Mouse (Mus musculus) liver, embryonic 13.5 days (tissue): ENCODE measurements around the gene Ormdl2. TPM values are rescaled to one million over a fixed set of nuclear protein-coding genes. Genes with fewer than 3 reads are reported as not detected.

Experiments
- ATAC-seq: fragments of 200-750 bp; cut with Nextera tagmentation; 2 replicates; pipeline ENCODE4 v1.8.0; 2017; ENCODE audit warnings: low read depth, mild to moderate bottlenecking, moderate number of reproducible peaks, moderate library complexity
- DNase-seq: peaks from one replicate; pipeline ENCODE4 v3.0.0; 2022
- H3K27ac ChIP-seq: fragments of 300-500 bp; sonication (generic); 2 replicates; pipeline ENCODE4 v1.5.1; 2015; ENCODE audit warnings: moderate library complexity, mild to moderate bottlenecking, inconsistent platforms
- H3K27me3 ChIP-seq: fragments of 300-500 bp; sonication (generic); 2 replicates; pipeline ENCODE4 v1.6.1; 2015; ENCODE audit warnings: mild to moderate bottlenecking, inconsistent platforms
- H3K36me3 ChIP-seq: fragments of 300-500 bp; sonication (generic); 2 replicates; pipeline ENCODE4 v1.6.1; 2015; ENCODE audit warnings: mild to moderate bottlenecking, inconsistent platforms
- H3K4me1 ChIP-seq: fragments of 300-500 bp; sonication (generic); replicated peaks from 2 replicates; pipeline ENCODE4 v1.6.1; 2015; ENCODE audit warnings: inconsistent platforms
- H3K4me2 ChIP-seq: fragments of 300-500 bp; sonication (generic); 2 replicates; pipeline ENCODE4 v1.6.1; 2015; ENCODE audit warnings: inconsistent platforms, mild to moderate bottlenecking, moderate library complexity
- H3K4me3 ChIP-seq: fragments of 300-500 bp; sonication (generic); replicated peaks from 2 replicates; pipeline ENCODE4 v1.5.1; 2015; ENCODE audit warnings: mild to moderate bottlenecking, inconsistent platforms
- H3K9ac ChIP-seq: fragments of 300-500 bp; sonication (generic); 2 replicates; pipeline ENCODE4 v1.6.1; 2015; ENCODE audit warnings: mild to moderate bottlenecking, inconsistent platforms
- H3K9me3 ChIP-seq: fragments of 300-500 bp; sonication (generic); replicated peaks from 2 replicates; pipeline ENCODE4 v1.6.1; 2016; ENCODE audit warnings: inconsistent platforms
- WGBS: fragments of 180-500 bp; shearing (Covaris S2); methylation state at CpG from one replicate; pipeline ENCODE4 v1.1.7; 2015; ENCODE audit not compliant: insufficient replicate concordance; 5-methylcytosine and 5-hydroxymethylcytosine counted together
- polyA plus RNA-seq: library from polyadenylated mRNA; unstranded; fragments of >200 nt; fragmentation: Nextera tagmentation; extraction: Ambion mirVana; gene quantifications from 2 replicates; pipeline ENCODE4 v1.2.1, GENCODE M21; 2015

The Ormdl2 gene
- polyA plus RNA-seq, 1 experiment from 2014 or later: 91.0 TPM

DNA sequence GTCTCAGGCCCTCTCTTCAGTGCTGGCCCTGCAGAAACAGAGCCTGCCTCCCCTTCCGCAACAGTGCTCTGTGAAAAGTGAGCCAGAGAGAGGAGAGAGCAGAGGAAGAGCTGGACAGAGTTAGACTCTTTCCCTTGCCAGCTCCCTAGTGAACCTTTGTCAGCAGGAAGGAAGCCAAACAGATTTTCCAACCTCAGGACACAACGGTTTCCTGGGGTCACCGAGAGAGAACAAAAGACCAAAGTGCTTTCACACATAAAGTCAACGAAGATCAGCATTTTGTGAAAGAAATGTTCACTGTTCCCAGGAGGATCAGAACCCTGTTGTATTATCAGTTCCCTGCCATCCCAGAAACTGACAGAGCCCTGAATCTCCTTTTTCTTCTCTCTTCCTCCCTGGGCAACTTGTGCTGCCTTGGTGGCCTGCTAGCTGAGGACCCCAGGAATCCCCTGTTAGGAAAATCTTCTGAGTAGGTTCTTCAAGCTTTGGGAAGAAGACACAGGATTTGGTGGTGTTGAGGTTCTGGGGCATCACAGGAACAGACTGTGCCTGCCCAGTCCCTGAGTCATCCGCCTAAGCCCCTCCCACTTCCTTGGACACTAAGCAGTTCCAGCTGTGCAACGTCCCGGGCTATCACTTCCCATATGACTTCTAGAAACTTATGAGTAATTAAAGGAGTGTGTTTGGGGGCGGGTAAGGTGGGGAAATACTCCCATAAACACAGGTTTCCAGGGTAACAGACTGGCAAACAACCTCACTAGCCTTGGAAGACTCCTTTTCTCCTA is 42.2 kb downstream of the Ormdl2 start:
- 21% methylated on average over 8 of the region's 8 CpGs for WGBS
- Histone ChIP-seq H3K36me3 (no peaks in the 10 kb centered on the region), H3K27ac (peak overlapping the region; percentile 64), H3K4me1 (peaks cover 9% of the 10 kb centered on the region), H3K9ac (no peak overlapping the region), H3K4me3 (no peak overlapping the region), H3K9me3 (peaks cover 10% of the 10 kb centered on the region; the same call in 1 of the 2 replicates), H3K27me3 (no peaks in the 10 kb centered on the region), H3K4me2 (no peak overlapping the region; the same call in 1 of the 2 replicates)
- DNase-seq: no peak
- peak; percentile 60 for ATAC-seq

DNA sequence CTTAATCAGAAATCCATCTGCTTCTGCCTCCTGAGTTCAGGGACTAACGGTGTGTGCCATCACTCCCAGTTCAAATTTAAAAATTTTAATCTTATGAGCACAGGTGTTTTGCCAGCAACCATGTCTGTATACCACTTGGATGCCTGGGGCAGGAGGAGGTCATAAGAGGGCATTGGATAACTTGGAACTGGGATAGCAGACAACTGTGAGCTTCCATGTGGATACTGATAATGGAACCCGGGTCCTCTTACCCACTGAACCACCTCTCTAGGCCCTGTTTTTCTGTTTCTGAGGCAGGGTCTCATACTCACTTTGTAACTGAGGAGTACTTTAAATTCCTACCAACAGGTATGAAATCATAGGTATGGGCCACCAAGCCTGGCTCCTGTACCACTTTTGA is 43.0 kb downstream of the Ormdl2 start:
- WGBS: 71% methylated on average over 2 of the region's 2 CpGs
- Histone ChIP-seq H3K4me2 (no peak overlapping the region), H3K36me3 (no peaks in the 10 kb centered on the region), H3K4me1 (peaks cover 12% of the 10 kb centered on the region), H3K27me3 (no peaks in the 10 kb centered on the region), H3K27ac (peak overlapping the region; percentile 64; the same call in 1 of the 2 replicates), H3K4me3 (no peak overlapping the region), H3K9me3 (0 out of 2 replicates have a peak, but pooled peaks cover 4% of the 10 kb centered on the region), H3K9ac (no peak overlapping the region)
- no peak for DNase-seq
- ATAC-seq: no peak

DNA sequence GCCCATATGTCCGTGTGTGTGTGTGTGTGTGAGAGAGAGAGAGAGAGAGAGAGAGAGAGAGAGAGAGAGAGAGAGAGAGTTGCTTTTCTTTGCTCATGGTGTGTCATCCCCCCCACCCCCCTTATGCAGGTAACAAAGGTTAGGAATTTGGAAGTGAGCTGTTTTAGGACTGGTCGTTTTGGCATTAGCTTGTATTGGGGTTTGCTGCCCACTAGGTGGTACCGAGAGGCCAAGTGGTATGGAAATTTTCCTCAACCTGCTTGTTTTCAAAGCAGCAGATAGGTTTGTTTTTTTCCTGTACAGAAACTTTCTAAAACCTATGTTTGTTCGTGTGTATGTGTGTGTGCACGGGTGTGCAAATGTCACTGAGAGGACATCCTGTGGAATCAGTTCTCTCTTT is 47.8 kb downstream of the Ormdl2 start:
- no peak overlapping the region for H3K27ac ChIP-seq
- no peak overlapping the region for H3K9ac ChIP-seq
- ATAC-seq (no peak), DNase-seq (no peak)
- H3K4me1 ChIP-seq: peaks cover 7% of the 10 kb centered on the region
- 22% methylated on average over 5 of the region's 5 CpGs for WGBS
- no peak overlapping the region for H3K4me2 ChIP-seq
- H3K36me3 ChIP-seq: no peaks in the 10 kb centered on the region
- no peaks in the 10 kb centered on the region for H3K27me3 ChIP-seq
- H3K4me3 ChIP-seq: no peak overlapping the region
- H3K9me3 ChIP-seq: no peaks in the 10 kb centered on the region

DNA sequence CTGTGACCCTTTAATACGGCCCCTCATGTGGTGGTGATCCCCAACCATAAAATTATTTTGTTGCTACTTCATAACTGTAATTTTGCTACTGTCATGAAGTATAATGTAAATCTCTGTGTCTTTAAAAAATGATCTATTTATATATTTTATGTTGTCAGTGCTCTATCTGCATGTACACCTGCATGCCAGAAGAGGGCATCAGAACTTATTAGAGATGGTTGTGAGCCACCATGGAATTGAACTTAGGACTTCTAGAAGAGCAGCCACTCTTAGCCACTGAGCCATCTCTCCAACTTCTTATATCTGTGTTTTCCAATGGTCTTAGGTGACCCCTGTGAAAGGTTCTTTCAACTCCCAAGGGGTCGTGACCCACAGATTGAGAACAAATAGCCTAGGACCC is 48.5 kb downstream of the Ormdl2 start:
- ATAC-seq: no peak
- no peak for DNase-seq
- H3K4me2 ChIP-seq: no peak overlapping the region
- H3K27ac ChIP-seq: no peak overlapping the region
- H3K27me3 ChIP-seq: no peaks in the 10 kb centered on the region
- H3K4me1 ChIP-seq: peaks cover 7% of the 10 kb centered on the region
- no peaks in the 10 kb centered on the region for H3K9me3 ChIP-seq
- 45% methylated on average over 2 of the region's 2 CpGs for WGBS
- no peak overlapping the region for H3K4me3 ChIP-seq
- no peaks in the 10 kb centered on the region for H3K36me3 ChIP-seq
- H3K9ac ChIP-seq: no peak overlapping the region

Other genes starting within 250 kb of the Ormdl2 start
- gene Erbb3, start 232.0 kb downstream of the Ormdl2 start, polyA plus RNA-seq: 1.2 and 1.9 TPM in 2 replicates
- 486 and 551 TPM in 2 replicates for gene Rps26, start 194.9 kb downstream of the Ormdl2 start, polyA plus RNA-seq
- gene Ikzf4, start 175.7 kb downstream of the Ormdl2 start, polyA plus RNA-seq: 0.12 and 0.21 TPM in 2 replicates
- 10.7 and 13.9 TPM in 2 replicates for gene Suox, start 147.6 kb downstream of the Ormdl2 start, polyA plus RNA-seq
- gene Rab5b, start 125.4 kb downstream of the Ormdl2 start, polyA plus RNA-seq: 24.5 and 31.4 TPM in 2 replicates
- gene Pmel, start 117.5 kb downstream of the Ormdl2 start, polyA plus RNA-seq: 0.30 and 0.52 TPM in 2 replicates
- 61.1 and 71.9 TPM in 2 replicates for gene Cdk2, start 116.6 kb downstream of the Ormdl2 start, polyA plus RNA-seq
- gene Dgka, start 76.8 kb downstream of the Ormdl2 start, polyA plus RNA-seq: 1.8 and 2.6 TPM in 2 replicates
- 20.4 and 20.8 TPM in 2 replicates for gene Pym1, start 73.8 kb downstream of the Ormdl2 start, polyA plus RNA-seq
- gene Mmp19, start 30.7 kb downstream of the Ormdl2 start, polyA plus RNA-seq: 6.9 and 8.3 TPM in 2 replicates
- gene Dnajc14, start 17.6 kb downstream of the Ormdl2 start, polyA plus RNA-seq: 20.4 and 23.6 TPM in 2 replicates
- gene Tmem198b, start 17.3 kb downstream of the Ormdl2 start, polyA plus RNA-seq: 2.4 and 3.2 TPM in 2 replicates
- gene Sarnp, start 4.3 kb downstream of the Ormdl2 start, polyA plus RNA-seq: 147 and 176 TPM in 2 replicates
- 0.43 and 0.66 TPM in 2 replicates for gene Gdf11, start 70.1 kb upstream of the Ormdl2 start, polyA plus RNA-seq
- gene Cd63, start 79.3 kb upstream of the Ormdl2 start, polyA plus RNA-seq: 118 and 119 TPM in 2 replicates
- gene Rdh5, start 101.2 kb upstream of the Ormdl2 start, polyA plus RNA-seq: 10.5 and 10.6 TPM in 2 replicates
- gene Bloc1s1, start 102.4 kb upstream of the Ormdl2 start, polyA plus RNA-seq: 81.9 and 87.1 TPM in 2 replicates
- gene Itga7, start 112.2 kb upstream of the Ormdl2 start, polyA plus RNA-seq: 0.12 and 0.41 TPM in 2 replicates
- not detected in 2 replicates for gene Mettl7b, start 139.3 kb upstream of the Ormdl2 start, polyA plus RNA-seq
- gene Olfr9, start 167.8 kb upstream of the Ormdl2 start, polyA plus RNA-seq: not detected in 2 replicates
- gene Olfr763, start 189.1 kb upstream of the Ormdl2 start, polyA plus RNA-seq: not detected in 2 replicates
- not detected in 2 replicates for gene Olfr764-ps1, start 218.3 kb upstream of the Ormdl2 start, polyA plus RNA-seq
- gene Olfr765, start 228.4 kb upstream of the Ormdl2 start, polyA plus RNA-seq: not detected in 2 replicates
- not detected in 2 replicates for gene Olfr766-ps1, start 247.3 kb upstream of the Ormdl2 start, polyA plus RNA-seq